Mouse (Mus musculus) heart, postnatal 36 days (tissue): ENCODE measurements around the gene Zfp1. TPM values are rescaled to one million over a fixed set of nuclear protein-coding genes. Genes with fewer than 3 reads are reported as not detected.
"Not testable (repeated sequence)": the region's sequence is repeated elsewhere in the genome, so short reads cannot be mapped to it uniquely, and the experiment has no call there.

Source experiments
- DNase-seq, 2 experiments: peaks; one replicate each; pipeline ENCODE4 v3.0.0; 2021 to 2022
- intact Hi-C: fragments of 180-260 bp; cut with DNase I; formaldehyde crosslinking; loops from one replicate; pipeline ENCODE4 v1.15.1; 2025
- total RNA-seq, 2 experiments: library from RNA; stranded (reverse); gene quantifications; 2 replicates each; pipeline ENCODE4 v1.2.3; 2021

Gene Zfp1
- total RNA-seq, 2 experiments from 2014 or later: 8.1 to 8.4 TPM

GRCm38 (mm10) chr8:111624081-111624852 is 18.9 kb upstream of the Zfp1 start:
- intact Hi-C loops: loop anchor here (10.0 kb wide), 1 partner anchor 279 kb away; no protein-coding TSS in a partner anchor

GRCm38 (mm10) chr8:111624853-111625221 is 18.4 kb upstream of the Zfp1 start:
- intact Hi-C loops: loop anchor here (5.0 to 10.0 kb wide), 2 partner anchors 158 to 280 kb away; no protein-coding TSS in a partner anchor
- peak in 1 of 2 experiments; percentile 56 for DNase-seq

More at GRCm38 (mm10) chr8:111624081-111624852, 18.9 kb upstream of the Zfp1 start:
- DNase-seq: peak; percentile 61 to 65

- intact Hi-C loops: loop anchor here (1.0 to 10.0 kb wide), 4 partner anchors 37 to 281 kb away; partner anchors contain the start of gene Znrf1
- peak; percentile 82 for DNase-seq
These were observed 17.3 kb upstream of the Zfp1 start for GRCm38 (mm10) chr8:111625694-111626527.

DNA sequence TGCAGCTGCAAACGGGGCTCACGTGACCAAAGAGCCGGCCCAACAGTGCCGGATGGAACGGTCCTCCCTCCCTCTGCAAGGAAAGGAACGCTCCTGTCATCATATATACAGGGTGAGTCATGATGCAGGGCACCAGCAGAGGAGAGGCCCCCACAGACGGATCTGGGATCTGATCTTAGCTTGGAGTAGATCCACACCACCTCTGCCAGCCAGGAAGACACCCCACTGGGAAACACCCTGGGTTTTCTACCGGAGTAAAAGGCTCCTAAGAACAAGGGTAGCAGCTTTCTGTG is 16.7 kb upstream of the Zfp1 start:
- DNase-seq: no peak
- intact Hi-C loops: loop anchor here (1.0 to 10.0 kb wide), 4 partner anchors 36 to 282 kb away; partner anchors contain the start of gene Znrf1

- intact Hi-C loops: loop anchor here (1.0 to 10.0 kb wide), 4 partner anchors 36 to 282 kb away; partner anchors contain the start of gene Znrf1
- DNase-seq: no peak
These were observed 16.3 kb upstream of the Zfp1 start for GRCm38 (mm10) chr8:111626933-111627332.

DNA sequence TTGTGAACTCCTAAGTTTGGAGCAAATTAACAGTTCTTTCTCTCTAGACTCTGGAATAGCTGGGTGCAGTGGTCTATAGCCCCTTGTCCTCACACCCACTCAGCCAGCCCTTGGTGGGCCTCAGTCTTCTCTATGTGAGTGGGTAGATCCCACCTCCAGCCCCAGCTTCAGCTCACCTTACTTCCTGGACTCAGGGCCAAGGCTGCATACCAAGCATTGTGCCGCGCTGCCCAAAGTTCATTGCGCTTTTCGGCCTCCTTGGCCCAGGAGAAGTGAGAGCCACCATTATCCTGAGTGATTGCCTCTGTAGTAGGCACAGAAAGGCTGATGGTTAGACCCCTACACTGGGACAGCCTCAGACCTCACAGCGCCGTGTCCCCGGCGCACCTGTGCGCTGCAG is 15.3 kb upstream of the Zfp1 start:
- DNase-seq: no peak
- intact Hi-C loops: loop anchor here (2.0 to 10.0 kb wide), 3 partner anchors 35 to 283 kb away; no protein-coding TSS in a partner anchor

GRCm38 (mm10) chr8:111628401-111628800 is 14.8 kb upstream of the Zfp1 start:
- intact Hi-C loops: loop anchor here (5.0 to 10.0 kb wide), 2 partner anchors 161 to 284 kb away; no protein-coding TSS in a partner anchor
- DNase-seq: no peak

DNA sequence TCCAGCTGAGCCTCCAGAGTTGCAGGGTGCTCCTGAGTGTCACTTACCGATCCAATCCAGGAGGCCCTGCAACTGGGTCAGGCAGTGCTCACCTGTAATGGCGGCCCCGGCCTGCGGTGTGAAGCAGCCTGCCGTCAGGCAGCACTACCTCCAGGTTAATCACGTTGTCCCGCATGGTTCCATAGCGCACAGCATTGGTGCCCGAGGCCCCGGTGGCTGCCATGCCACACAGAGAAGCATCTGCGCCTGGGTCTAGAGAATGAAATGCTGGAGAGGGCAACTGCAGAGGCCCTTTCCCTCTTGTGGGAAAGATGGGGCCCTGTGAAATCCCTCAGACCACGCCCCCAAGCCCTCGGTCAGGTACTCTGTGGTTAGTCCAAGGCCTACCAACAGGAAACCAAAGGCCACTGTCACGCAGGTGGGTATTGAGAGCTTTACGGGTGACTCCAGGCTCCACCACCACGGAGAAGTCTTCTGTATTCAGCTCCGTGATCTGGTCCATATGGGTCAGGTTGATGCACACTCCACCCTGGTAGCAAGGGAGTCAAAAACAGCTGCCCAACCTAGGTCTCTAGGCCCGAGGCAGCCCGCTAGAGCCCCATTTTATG is 14.2 kb upstream of the Zfp1 start:
- DNase-seq: no peak
- intact Hi-C loops: loop anchor here (5.0 to 10.0 kb wide), 2 partner anchors 162 to 284 kb away; no protein-coding TSS in a partner anchor

GRCm38 (mm10) chr8:111630105-111630521 is 13.1 kb upstream of the Zfp1 start, which contains the start of gene Ldhd:
Ldhd (minus strand) TSS chr8:111630374.
- peak; percentile 56 to 57 for DNase-seq
- intact Hi-C loops: no loop called here

DNA sequence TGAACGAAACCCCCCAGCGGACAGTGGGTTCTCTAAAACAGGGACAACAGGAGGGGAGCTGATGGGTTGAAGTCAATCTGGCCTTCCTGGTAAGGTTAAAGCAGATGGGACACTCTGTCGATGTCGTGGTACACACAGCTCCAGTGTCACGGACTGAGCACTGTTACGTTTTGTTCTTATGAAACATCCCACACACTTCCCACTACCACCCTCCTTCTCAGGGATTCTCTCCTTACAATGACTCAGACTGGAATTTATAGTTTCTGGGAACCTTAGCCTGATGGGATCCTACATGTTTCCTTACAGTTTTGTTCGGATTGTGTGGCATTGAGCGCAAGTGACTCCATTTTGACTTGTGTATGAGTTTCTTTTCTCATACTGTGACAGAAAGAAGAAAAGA is 11.6 kb upstream of the Zfp1 start:
- DNase-seq: no peak
- intact Hi-C loops: no loop called here

- DNase-seq: no peak
- intact Hi-C loops: no loop called here
These were observed 10.2 kb upstream of the Zfp1 start for GRCm38 (mm10) chr8:111632976-111633375.

GRCm38 (mm10) chr8:111638086-111638485 is 5.1 kb upstream of the Zfp1 start:
- intact Hi-C loops: no loop called here
- DNase-seq: no peak

DNA sequence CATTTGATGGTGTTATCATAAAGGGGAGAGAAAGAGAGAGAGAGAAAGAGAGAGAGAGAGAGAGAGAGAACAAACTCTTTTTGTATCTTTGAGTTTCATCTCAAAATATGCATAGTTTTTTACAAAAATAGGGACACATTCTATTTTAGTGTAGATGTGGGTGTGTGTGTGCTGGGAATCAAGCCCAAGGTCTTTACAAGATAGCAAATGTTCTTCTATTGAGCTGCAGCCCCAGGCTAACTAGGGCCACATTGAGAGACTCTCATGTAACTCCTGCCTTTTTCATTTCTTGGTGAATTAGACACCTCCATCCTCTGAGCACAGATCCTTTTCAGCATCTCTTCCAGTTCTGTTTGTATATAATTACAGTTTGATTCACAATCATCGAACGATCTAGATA is 2.1 kb upstream of the Zfp1 start:
- intact Hi-C loops: no loop called here
- DNase-seq: no peak

GRCm38 (mm10) chr8:111642496-111642895 is 705 bp upstream of the Zfp1 start:
- intact Hi-C loops: no loop called here
- DNase-seq: no peak

GRCm38 (mm10) chr8:111642939-111643263 is 300 bp upstream of the Zfp1 start:
- intact Hi-C loops: no loop called here
- no peak for DNase-seq

GRCm38 (mm10) chr8:111644286-111645051 is 1.3 kb downstream of the Zfp1 start:
- intact Hi-C loops: loop anchor here (1.0 kb wide), 1 partner anchor 14 kb away; no protein-coding TSS in a partner anchor
- DNase-seq: not testable (repeated sequence)

DNA sequence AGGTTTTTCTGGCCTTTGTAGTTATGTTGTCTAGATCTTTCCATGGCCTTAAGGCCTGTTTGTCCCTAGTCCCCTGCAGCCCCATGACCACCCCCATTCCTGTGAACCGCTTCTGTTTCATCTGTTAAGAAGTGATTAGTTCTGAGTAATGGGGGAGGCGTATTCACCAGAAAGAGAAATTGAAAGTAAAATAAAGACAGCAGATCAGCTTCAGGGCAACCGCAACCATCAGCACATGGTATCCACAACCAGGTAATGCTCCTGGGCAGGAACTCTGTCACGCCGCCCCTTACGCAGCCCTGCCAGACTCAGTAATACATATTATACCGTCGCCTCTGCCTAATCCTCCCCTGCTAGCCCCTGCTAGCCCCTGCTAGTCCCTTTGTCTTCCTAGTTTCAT is 2.5 kb downstream of the Zfp1 start:
- intact Hi-C loops: no loop called here
- DNase-seq: no peak

DNA sequence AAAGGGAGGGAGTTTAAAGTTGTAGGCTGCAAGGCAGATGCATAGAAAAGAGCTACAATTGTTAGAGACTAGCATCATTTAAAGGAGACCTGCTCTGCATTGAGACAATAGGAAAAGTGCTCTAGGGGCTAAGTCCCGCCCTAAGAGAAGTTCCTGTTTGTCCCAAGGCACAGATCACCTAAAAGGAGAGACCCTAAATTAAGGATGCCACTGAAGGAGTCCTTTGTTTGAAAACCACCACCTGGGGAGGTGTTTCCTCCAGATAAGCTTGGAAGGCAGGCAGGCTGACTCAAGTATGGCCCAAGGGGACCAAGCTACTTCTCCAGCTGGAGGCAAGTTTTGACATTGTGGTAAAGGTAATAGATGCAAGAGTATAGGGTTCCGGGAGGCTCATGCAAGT is 5.6 kb downstream of the Zfp1 start:
- intact Hi-C loops: no loop called here
- DNase-seq: no peak

DNA sequence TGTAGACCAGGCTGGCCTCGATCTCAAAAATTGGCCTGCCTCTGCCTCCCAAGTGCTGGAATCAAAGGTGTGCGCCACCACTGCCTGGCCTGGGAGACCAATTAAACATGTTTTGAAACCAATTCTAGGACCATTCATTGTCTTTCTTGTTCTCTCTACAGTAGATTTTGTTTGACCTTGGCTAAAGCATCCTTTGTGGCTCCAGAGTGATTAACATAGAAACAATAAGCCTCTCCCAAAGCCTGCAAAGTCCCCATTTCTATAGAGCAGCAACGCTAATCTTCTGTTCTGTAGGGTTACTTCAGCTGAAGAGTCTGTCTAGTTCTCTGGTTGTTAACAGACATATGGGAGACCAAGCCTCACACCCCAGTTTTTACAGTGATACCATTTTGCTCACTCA is 7.5 kb downstream of the Zfp1 start:
- intact Hi-C loops: no loop called here
- no peak for DNase-seq

DNA sequence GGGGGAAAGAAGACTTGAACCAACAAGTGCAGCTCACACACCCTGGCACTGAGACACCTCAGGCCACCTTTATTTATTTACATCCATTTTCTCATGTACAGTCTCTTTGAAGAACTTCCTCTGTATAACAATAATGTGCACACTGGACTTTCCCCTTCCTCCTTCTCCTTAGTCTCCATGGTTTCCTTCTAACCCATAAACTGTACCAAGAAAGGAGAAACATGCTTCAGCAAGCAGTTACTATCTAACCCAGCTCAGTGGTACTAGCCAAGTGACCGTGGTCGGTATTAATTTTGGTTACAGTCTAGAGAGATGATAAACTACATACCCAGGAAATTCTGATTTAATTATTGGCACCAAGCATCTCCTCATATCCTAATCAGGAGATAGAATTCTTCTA is 10.3 kb downstream of the Zfp1 start:
- intact Hi-C loops: no loop called here

More for the DNA sequence above, 10.3 kb downstream of the Zfp1 start:
- DNase-seq: no peak
